Mouse (Mus musculus): ENCODE measurements around the gene Gdpd3. TPM values are rescaled to one million over a fixed set of nuclear protein-coding genes. Genes with fewer than 3 reads are reported as not detected.
A peak's percentile ranks its signal among the peaks of the same experiment; 100 is the strongest.

Gdpd3 gene
- polyA plus RNA-seq, 1 experiment, result 3.5 TPM

DNA sequence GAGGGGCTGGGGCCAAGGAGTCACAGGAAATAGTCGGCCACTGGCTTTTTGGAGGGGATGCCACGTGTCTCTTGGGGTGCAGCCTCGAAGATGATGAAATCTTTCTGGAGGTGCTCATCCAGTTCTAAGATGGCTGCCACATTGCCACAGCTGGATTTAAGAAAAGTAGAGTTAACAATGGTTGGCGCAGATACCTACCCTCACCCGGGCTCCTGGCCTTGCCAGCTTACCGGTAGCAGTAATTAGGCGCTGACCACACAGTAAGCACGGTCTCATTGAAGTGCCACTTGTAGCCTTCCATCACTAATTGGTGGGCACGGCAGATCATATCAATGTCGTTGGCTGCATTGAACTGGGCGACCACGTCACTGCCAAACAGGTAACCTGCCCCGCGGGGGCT lies 20.0 kb downstream of the Gdpd3 start:
- Histone ChIP-seq H3K27me3 (ENCODE audit: control insufficient read depth, insufficient read depth, low read length) (no peaks in the 10 kb centered on the region), H3K4me1 (ENCODE audit: control insufficient read depth, insufficient read depth, low read length) (peaks cover 5% of the 10 kb centered on the region), H3K36me3 (ENCODE audit: control insufficient read depth, insufficient read depth, low read length) (no peaks in the 10 kb centered on the region; the same call in none of the 2 replicates), H3K4me3 (ENCODE audit: control insufficient read depth, low read depth, low read length) (no peak overlapping the region), H3K27ac (ENCODE audit: control insufficient read depth, insufficient read depth, low read depth, low read length) (no peak overlapping the region)
- TF ChIP-seq CTCF (IDR thresholded peaks at IDR 0.05; ENCODE audit: control insufficient read depth, insufficient read depth, insufficient replicate concordance, low read depth, low read length) (no peak), POLR2A (IDR thresholded peaks at IDR 0.05; ENCODE audit: control insufficient read depth, low read depth, low read length) (no peak)

DNA sequence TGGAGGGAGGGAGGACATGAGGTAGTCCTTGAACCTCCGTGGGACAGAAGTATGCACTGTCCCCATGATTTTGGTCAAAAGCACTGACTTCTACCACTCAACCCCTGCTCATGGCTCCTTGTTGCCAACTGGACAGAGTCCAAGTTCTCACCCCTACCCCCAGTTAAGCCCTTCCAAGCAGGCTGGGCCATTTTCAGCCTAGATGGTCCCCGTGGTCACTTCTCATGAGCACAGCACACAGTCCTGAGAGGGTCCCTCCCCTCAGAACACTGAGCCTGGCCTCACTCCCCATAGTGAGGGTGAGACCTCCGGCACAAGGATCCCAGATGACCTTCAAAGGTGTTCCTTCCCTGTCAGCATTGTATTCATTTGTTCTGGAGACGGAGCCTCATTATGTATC lies 23.0 kb downstream of the Gdpd3 start:
- no peak overlapping the region for H3K27ac ChIP-seq (ENCODE audit: control insufficient read depth, insufficient read depth, low read depth, low read length)
- H3K4me3 ChIP-seq (ENCODE audit: control insufficient read depth, low read depth, low read length), result no peak overlapping the region
- no peaks in the 10 kb centered on the region; the same call in none of the 2 replicates for H3K36me3 ChIP-seq (ENCODE audit: control insufficient read depth, insufficient read depth, low read length)
- TF ChIP-seq POLR2A (IDR thresholded peaks at IDR 0.05; ENCODE audit: control insufficient read depth, low read depth, low read length) (no peak), CTCF (IDR thresholded peaks at IDR 0.05; ENCODE audit: control insufficient read depth, insufficient read depth, insufficient replicate concordance, low read depth, low read length) (no peak)
- H3K4me1 ChIP-seq (ENCODE audit: control insufficient read depth, insufficient read depth, low read length), result no peaks in the 10 kb centered on the region; the same call in none of the 2 replicates
- H3K27me3 ChIP-seq (ENCODE audit: control insufficient read depth, insufficient read depth, low read length), result no peaks in the 10 kb centered on the region

DNA sequence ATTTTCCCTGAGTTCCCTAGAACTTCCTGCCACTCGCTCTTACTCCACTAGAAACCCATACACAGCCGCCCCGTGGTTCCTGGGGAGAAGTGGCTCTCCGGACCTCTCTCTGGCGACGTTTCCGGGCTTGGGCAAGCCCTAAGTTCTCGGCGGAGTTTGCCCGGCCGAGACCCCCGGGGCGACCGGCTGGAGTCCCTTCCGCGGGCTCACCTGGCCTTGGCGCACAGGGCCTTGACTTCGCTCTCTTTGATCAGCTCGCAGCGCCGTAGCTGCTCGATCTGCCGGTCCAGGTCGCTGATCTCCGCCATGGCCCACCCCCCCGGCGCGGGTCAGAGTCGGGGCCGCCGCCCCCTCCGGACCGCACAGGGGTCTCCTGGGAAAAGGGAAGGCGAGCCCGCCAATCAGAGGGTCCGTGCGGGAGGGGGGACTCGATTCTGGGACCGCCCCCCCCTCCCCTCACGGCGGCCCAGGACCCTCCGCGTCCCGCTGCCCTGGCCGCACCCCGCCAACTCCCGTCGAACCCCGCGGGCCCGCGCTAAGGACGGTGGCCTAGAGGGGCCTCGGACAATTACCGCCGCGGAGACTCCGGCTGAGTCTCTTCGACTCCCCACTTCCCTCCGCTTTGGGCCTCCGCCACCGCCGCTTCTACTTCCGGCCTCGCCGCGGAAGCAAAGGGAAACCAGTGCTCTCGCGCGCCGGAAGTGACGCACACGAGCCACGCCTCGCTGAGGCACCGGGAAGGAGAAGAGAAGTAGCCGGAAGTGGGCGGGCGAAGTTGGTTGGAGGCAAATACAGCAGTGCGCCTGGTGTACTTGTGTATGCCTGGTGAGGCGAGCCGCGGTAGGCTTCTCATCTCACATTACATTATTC lies 26.0 kb downstream of the Gdpd3 start, which contains the start of gene Ppp4c:
Ppp4c (minus strand) TSS at position 646 of the 870 bp plus-strand sequence.
- Histone ChIP-seq H3K27me3 (ENCODE audit: control insufficient read depth, insufficient read depth, low read length) (no peaks in the 10 kb centered on the region), H3K36me3 (ENCODE audit: control insufficient read depth, insufficient read depth, low read length) (no peaks in the 10 kb centered on the region; the same call in none of the 2 replicates), H3K27ac (ENCODE audit: control insufficient read depth, insufficient read depth, low read depth, low read length) (peak within 1 kb of the TSS; percentile 90), H3K4me1 (ENCODE audit: control insufficient read depth, insufficient read depth, low read length) (no peaks in the 10 kb centered on the region; the same call in none of the 2 replicates), H3K4me3 (ENCODE audit: control insufficient read depth, low read depth, low read length) (peak within 1 kb of the TSS; percentile 98)
- TF ChIP-seq POLR2A (IDR thresholded peaks at IDR 0.05; ENCODE audit: control insufficient read depth, low read depth, low read length) (peak; percentile 77), CTCF (IDR thresholded peaks at IDR 0.05; ENCODE audit: control insufficient read depth, insufficient read depth, insufficient replicate concordance, low read depth, low read length) (no peak)

DNA sequence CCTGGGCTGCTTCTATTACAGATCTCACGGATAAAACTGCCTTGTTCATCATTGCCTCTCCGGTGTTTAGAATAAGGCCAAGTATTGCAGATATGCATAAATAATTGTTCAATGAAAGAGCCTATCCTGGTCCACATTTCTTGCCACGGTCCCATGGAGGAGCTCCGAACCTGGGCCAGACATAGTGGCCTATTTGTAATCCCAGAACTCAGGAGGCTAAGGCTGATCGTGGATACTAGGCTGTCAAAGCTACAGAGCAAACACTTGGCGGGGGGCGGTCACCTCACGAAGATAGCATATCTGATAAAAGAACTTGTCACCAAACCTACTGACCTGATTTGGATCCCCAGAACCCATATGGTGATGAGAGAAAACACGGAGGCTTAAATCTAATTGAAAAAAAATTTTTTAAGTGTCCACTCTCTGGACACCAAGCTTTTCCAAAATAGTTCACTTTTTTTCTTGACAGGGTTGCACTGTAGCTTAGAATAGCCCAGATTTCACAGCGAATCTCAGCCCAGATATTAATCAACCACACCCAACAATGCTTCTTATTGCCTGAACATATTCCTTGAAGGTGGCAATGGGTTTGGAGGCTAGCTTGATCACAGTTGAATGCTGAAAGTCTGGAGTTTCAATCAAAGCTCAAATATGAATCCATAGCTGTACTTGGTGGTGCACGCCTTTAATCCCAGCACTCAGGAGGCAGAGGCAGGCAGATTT lies 26.7 kb downstream of the Gdpd3 start:
- Histone ChIP-seq H3K27me3 (ENCODE audit: control insufficient read depth, insufficient read depth, low read length) (no peaks in the 10 kb centered on the region), H3K27ac (ENCODE audit: control insufficient read depth, insufficient read depth, low read depth, low read length) (peak overlapping the region; percentile 30), H3K36me3 (ENCODE audit: control insufficient read depth, insufficient read depth, low read length) (no peaks in the 10 kb centered on the region; the same call in none of the 2 replicates), H3K4me1 (ENCODE audit: control insufficient read depth, insufficient read depth, low read length) (no peaks in the 10 kb centered on the region; the same call in none of the 2 replicates), H3K4me3 (ENCODE audit: control insufficient read depth, low read depth, low read length) (peak overlapping the region; percentile 98)
- TF ChIP-seq POLR2A (IDR thresholded peaks at IDR 0.05; ENCODE audit: control insufficient read depth, low read depth, low read length), result no peak
- TF ChIP-seq CTCF (IDR thresholded peaks at IDR 0.05; ENCODE audit: control insufficient read depth, insufficient read depth, insufficient replicate concordance, low read depth, low read length), result no peak

DNA sequence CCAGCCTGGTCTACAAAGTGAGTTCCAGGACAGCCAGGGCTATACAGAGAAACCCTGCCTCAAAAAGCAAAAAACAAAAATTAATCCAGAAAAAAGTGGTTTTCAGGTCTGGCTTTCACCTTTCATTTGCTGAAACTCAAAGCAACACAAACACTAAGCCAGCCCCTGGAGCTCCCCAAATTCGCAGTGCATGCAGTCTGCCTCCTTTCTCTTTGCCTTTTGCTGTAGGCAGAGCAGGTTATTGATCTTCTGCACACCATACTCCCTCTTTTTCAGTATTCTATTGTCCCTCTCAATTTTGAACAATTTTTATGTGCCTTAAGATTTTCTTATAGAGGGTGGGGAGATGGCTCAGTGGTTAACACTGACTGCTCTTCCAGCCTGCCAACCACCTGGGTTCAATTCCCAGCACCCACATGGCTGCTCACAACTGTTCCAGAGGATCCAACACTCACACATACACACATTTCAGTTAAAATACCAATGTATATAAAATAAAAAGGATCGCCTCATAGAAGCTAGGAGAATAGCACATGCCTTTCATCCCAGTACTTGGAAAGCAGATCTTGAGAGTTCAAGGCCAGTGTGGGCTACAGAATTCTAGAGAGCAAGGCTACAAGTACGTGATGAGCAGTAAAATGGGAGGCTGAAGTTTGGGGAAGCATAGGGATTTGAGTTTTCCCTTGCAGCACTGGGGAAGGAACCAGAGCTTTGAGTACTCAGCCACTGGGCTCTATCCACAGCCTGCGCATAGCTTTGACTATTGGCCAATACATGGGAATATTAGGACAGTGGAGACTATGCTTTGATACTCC lies 27.5 kb downstream of the Gdpd3 start:
- Histone ChIP-seq H3K27me3 (ENCODE audit: control insufficient read depth, insufficient read depth, low read length) (no peaks in the 10 kb centered on the region), H3K4me3 (ENCODE audit: control insufficient read depth, low read depth, low read length) (no peak overlapping the region), H3K4me1 (ENCODE audit: control insufficient read depth, insufficient read depth, low read length) (peaks cover 4% of the 10 kb centered on the region), H3K27ac (ENCODE audit: control insufficient read depth, insufficient read depth, low read depth, low read length) (peak overlapping the region; percentile 33; the same call in 1 of the 2 replicates), H3K36me3 (ENCODE audit: control insufficient read depth, insufficient read depth, low read length) (no peaks in the 10 kb centered on the region)
- TF ChIP-seq POLR2A (IDR thresholded peaks at IDR 0.05; ENCODE audit: control insufficient read depth, low read depth, low read length) (no peak), CTCF (IDR thresholded peaks at IDR 0.05; ENCODE audit: control insufficient read depth, insufficient read depth, insufficient replicate concordance, low read depth, low read length) (no peak)

DNA sequence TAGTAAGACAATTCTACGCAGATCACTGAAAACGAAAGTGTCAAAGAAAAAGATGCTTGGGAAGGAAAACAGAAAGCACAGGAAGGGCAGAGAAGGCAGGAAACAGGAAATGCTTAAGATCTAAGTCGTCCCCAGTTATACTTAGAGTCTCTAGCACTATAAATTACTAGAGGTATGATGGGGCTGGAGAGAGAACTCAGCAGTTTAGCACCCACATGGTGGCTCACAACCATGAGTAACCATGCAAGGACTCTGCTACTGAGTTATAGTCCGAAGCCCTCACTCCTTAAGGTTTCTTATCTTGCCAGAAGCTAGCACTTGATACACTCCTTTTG lies 28.1 kb downstream of the Gdpd3 start:
- Histone ChIP-seq H3K27ac (ENCODE audit: control insufficient read depth, insufficient read depth, low read depth, low read length) (peak overlapping the region; percentile 33; the same call in 1 of the 2 replicates), H3K27me3 (ENCODE audit: control insufficient read depth, insufficient read depth, low read length) (no peaks in the 10 kb centered on the region), H3K4me1 (ENCODE audit: control insufficient read depth, insufficient read depth, low read length) (peaks cover 6% of the 10 kb centered on the region), H3K4me3 (ENCODE audit: control insufficient read depth, low read depth, low read length) (no peak overlapping the region), H3K36me3 (ENCODE audit: control insufficient read depth, insufficient read depth, low read length) (no peaks in the 10 kb centered on the region)
- TF ChIP-seq CTCF (IDR thresholded peaks at IDR 0.05; ENCODE audit: control insufficient read depth, insufficient read depth, insufficient replicate concordance, low read depth, low read length), result no peak
- no peak for TF ChIP-seq POLR2A (IDR thresholded peaks at IDR 0.05; ENCODE audit: control insufficient read depth, low read depth, low read length)

Measured in testis, adult 2 months (tissue).